Mouse (Mus musculus): Measurements from ENCODE around the gene Mthfd2l. TPM values are rescaled to one million over a fixed set of nuclear protein-coding genes. Genes with fewer than 3 reads are reported as not detected.

Gene Mthfd2l
- polyA plus RNA-seq, 1 experiment from 2014 or later = 94.4 TPM

DNA sequence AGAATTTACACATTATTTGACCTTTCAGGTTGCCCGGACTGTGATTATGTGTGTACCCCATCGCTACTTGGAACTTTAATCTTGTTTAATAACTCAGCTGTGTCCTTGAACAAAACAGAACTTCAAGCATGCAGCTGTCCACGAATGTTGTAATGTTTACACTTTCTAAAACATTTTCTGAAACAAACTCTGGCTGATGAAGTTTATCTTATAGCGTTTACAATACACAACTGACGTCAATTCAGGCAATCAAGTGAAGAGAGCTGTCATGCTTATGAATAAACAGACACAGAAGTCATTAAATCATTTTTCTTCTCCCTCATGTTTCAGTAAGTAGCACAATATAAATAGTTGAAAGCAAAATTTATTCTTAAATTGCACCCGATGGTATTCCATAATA is 117.1 kb downstream of the Mthfd2l start:
- Histone ChIP-seq H3K9ac (replicated peaks; ENCODE audit: low read length) (no peak overlapping the region), H3K27me3 (ENCODE audit: control insufficient read depth, insufficient read depth, low read length) (no peaks in the 10 kb centered on the region), H3K4me3 (replicated peaks; ENCODE audit: low read depth, low read length) (no peak overlapping the region), H3K4me1 (ENCODE audit: control insufficient read depth, insufficient read depth, low read length) (no peaks in the 10 kb centered on the region), H3K9me3 (ENCODE audit: control insufficient read depth, low read length) (no peaks in the 10 kb centered on the region), H3K4me2 (ENCODE audit: low read length) (no peak overlapping the region), H3K36me3 (ENCODE audit: control insufficient read depth, insufficient read depth, low read length) (no peaks in the 10 kb centered on the region), H3K27ac (replicated peaks; ENCODE audit: low read depth, low read length) (no peak overlapping the region)
- no peak for DNase-seq
- 90% methylated on average over 6 of the region's 6 CpGs for WGBS
- no peak for ATAC-seq (ENCODE audit: low FRiP score, low TSS enrichment)

DNA sequence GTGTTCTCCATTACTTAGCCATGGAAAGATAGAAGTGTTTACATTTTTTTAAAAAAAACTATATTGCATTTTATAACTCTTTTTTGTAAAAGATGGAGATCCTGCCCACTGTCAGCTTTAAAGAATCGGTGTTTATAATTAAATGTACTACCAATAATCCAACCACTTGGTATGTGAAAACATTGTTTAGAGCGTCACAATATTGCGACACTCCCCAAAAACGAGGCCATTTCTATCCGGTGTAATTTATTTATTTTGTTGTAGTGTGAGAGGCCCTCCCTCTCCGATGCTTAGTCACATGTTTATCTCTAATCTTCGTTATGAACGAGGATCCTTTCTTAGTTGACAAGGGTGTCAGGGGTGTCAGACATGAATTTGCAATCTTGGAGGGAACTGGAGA is 117.5 kb downstream of the Mthfd2l start:
- Histone ChIP-seq H3K27me3 (ENCODE audit: control insufficient read depth, insufficient read depth, low read length) (no peaks in the 10 kb centered on the region), H3K4me1 (ENCODE audit: control insufficient read depth, insufficient read depth, low read length) (no peaks in the 10 kb centered on the region), H3K9ac (replicated peaks; ENCODE audit: low read length) (no peak overlapping the region), H3K27ac (replicated peaks; ENCODE audit: low read depth, low read length) (no peak overlapping the region), H3K4me2 (ENCODE audit: low read length) (no peak overlapping the region), H3K4me3 (replicated peaks; ENCODE audit: low read depth, low read length) (no peak overlapping the region), H3K9me3 (ENCODE audit: control insufficient read depth, low read length) (no peaks in the 10 kb centered on the region), H3K36me3 (ENCODE audit: control insufficient read depth, insufficient read depth, low read length) (no peaks in the 10 kb centered on the region)
- no peak for DNase-seq
- no peak for ATAC-seq (ENCODE audit: low FRiP score, low TSS enrichment)
- WGBS = 91% methylated on average over 8 of the region's 8 CpGs

Other genes with a start within 250 kb of the Mthfd2l start
- 0.18 TPM in 1 of 2 replicates, not detected in the other for gene Cxcl5, start 171.8 kb upstream of the Mthfd2l start, polyA plus RNA-seq (2014; fragmentation: Nextera tagmentation; extraction: Ambion mirVana)
- 0.27 and 0.99 TPM in 2 replicates for gene Ppbp, start 162.6 kb upstream of the Mthfd2l start, polyA plus RNA-seq (2014; fragmentation: Nextera tagmentation; extraction: Ambion mirVana)
- gene Pf4, start 158.7 kb upstream of the Mthfd2l start, polyA plus RNA-seq (2014; fragmentation: Nextera tagmentation; extraction: Ambion mirVana) = 2.9 and 40.6 TPM in 2 replicates
- not detected in 2 replicates for gene Cxcl3, start 145.0 kb upstream of the Mthfd2l start, polyA plus RNA-seq (2014; fragmentation: Nextera tagmentation; extraction: Ambion mirVana)
- gene Cxcl15, start 136.6 kb upstream of the Mthfd2l start, polyA plus RNA-seq (2014; fragmentation: Nextera tagmentation; extraction: Ambion mirVana) = not detected in 2 replicates
- not detected in 2 replicates for gene Cxcl1, start 39.9 kb upstream of the Mthfd2l start, polyA plus RNA-seq (2014; fragmentation: Nextera tagmentation; extraction: Ambion mirVana)
- not detected in 2 replicates for gene Cxcl2, start 27.2 kb upstream of the Mthfd2l start, polyA plus RNA-seq (2014; fragmentation: Nextera tagmentation; extraction: Ambion mirVana)
- gene Epgn, start 96.3 kb downstream of the Mthfd2l start, polyA plus RNA-seq (2014; fragmentation: Nextera tagmentation; extraction: Ambion mirVana) = 0.28 TPM in 1 of 2 replicates, not detected in the other
- not detected in 2 replicates for gene Ereg, start 143.5 kb downstream of the Mthfd2l start, polyA plus RNA-seq (2014; fragmentation: Nextera tagmentation; extraction: Ambion mirVana)
- gene Areg, start 208.5 kb downstream of the Mthfd2l start, polyA plus RNA-seq (2014; fragmentation: Nextera tagmentation; extraction: Ambion mirVana) = 0.30 TPM in 1 of 2 replicates, not detected in the other

All from midbrain, embryonic 14.5 days (tissue).